ENCODE assay signal across 7 mouse cellular contexts in the genomic region with DNA sequence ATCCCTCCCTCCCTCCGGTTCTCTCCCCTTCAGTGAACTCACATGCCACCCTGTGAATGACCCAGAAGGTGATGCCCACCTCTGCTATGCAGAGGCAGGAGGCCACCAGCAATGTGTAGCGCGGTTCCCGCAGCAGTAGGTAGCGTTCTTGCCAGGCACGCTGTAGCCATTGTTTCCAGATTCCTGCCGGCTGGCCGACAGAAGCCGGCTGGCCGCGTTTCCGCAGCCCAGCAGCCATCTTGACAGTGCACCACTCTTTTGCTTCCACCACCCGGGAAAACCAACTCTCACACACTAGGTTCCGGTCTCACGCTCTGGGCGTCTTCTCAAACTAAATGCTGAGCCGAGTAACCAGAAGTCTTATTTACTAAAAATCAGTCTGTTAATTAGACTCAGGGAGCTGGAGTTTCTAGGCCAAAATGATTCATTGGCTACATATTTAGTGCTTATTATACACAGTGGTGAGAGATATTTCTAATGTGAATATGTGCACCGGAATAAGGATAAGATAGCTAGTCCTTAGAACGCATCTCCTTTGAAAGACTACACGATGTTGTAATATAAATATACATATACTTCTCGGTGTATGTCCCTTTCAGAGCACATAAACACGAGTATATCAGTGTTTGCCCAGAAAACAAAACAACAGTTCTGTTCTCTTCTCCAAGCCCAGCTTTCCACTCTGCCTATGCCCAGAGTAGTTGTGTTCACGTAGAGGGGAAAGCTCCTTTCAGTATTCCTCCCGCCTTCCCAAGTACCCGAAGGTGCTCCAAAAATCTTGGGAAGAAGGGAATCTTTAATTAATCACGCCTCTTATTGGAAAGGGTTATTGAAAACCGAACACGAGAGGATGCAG. TPM values are rescaled to one million over a fixed set of nuclear protein-coding genes. Genes with fewer than 3 reads are reported as not detected.
DNase-seq lines count a peak whose midpoint lies in the region; ATAC-seq lines count a peak whose summit lies in the region.

No protein-coding gene starts in this region.

- no peaks in the 10 kb centered on the region for H3K9me3 ChIP-seq in limb, embryonic 10.5 days (replicated peaks)
- H3K9me3 ChIP-seq in midbrain, embryonic 11.5 days (ENCODE audit: control insufficient read depth, low read length), result no peaks in the 10 kb centered on the region

- peak overlapping the region; percentile 91 for H3K4me2 ChIP-seq in midbrain, embryonic 11.5 days

- peak overlapping the region; percentile 78 for H3K4me3 ChIP-seq in limb, embryonic 10.5 days
- H3K4me3 ChIP-seq in midbrain, embryonic 11.5 days (ENCODE audit: low read depth, low read length), result peak overlapping the region; percentile 81

- H3K36me3 ChIP-seq in limb, embryonic 10.5 days, result peaks cover 49% of the 10 kb centered on the region
- peaks cover 5% of the 10 kb centered on the region; the same call in 1 of the 2 replicates for H3K36me3 ChIP-seq in midbrain, embryonic 11.5 days (ENCODE audit: control insufficient read depth, insufficient read depth, low read length)

- no peaks in the 10 kb centered on the region for H3K27me3 ChIP-seq in limb, embryonic 10.5 days (ENCODE audit: low read depth, poor library complexity, severe bottlenecking)
- H3K27me3 ChIP-seq in midbrain, embryonic 11.5 days (ENCODE audit: control insufficient read depth, insufficient read depth, low read length), result no peaks in the 10 kb centered on the region

- peak overlapping the region; percentile 95 for H3K9ac ChIP-seq in midbrain, embryonic 11.5 days (ENCODE audit: low read length)

- under 1% methylated on average over 28 of the region's 28 CpGs for WGBS in limb, embryonic 10.5 days
- under 1% methylated on average over 28 of the region's 28 CpGs for WGBS in midbrain, embryonic 11.5 days

- peak overlapping the region; percentile 92 for H3K27ac ChIP-seq in limb, embryonic 10.5 days
- H3K27ac ChIP-seq in midbrain, embryonic 11.5 days (ENCODE audit: low read depth, low read length), result peak overlapping the region; percentile 78

- peak; percentile 78 to 94 for DNase-seq in adrenal gland, adult (ENCODE audit: inconsistent age in 2 of 2, low spot score in 1 of 2)
- DNase-seq in gastrocnemius, adult 8-10 months (ENCODE audit: low spot score in 2 of 2), result peak; percentile 57 to 62
- peak; percentile 80 for DNase-seq in hindlimb bud, embryonic 11.5 days (ENCODE audit: extremely low spot score, low read depth, low spot score)
- peak; percentile 84 for DNase-seq in limb, embryonic 10.5 days (ENCODE audit: low spot score)
- peak; percentile 98 for DNase-seq in midbrain, embryonic 11.5 days (ENCODE audit: low spot score, missing footprints)
- peak; percentile 53 for DNase-seq in skeletal muscle tissue, adult 2 months (ENCODE audit: low read depth, low spot score)

- ATAC-seq in common myeloid progenitor, adult 5-6 weeks (replicated peaks; ENCODE audit: low read depth, poor library complexity, severe bottlenecking), result peak; percentile 80
- ATAC-seq in midbrain, embryonic 11.5 days (ENCODE audit: low FRiP score), result peak; percentile 69

- H3K4me1 ChIP-seq in limb, embryonic 10.5 days, result peaks cover 31% of the 10 kb centered on the region
- peaks cover 7% of the 10 kb centered on the region; the same call in 1 of the 2 replicates for H3K4me1 ChIP-seq in midbrain, embryonic 11.5 days (ENCODE audit: control insufficient read depth, insufficient read depth, low read length)

RNA-seq across cellular contexts. Expression of a gene that starts 0.7 kb away (rescaled TPM):
- 6.1 and 12.1 TPM in 2 replicates for total RNA-seq in common myeloid progenitor, adult 5-6 weeks (2017)
- total RNA-seq in gastrocnemius, adult 8-10 months (2022), result 1 to 10 TPM; 2.4 to 6.6 (median 4.4) TPM
- 48.1 and 56.1 TPM in 2 replicates for polyA plus RNA-seq in limb, embryonic 10.5 days (2016; fragmentation: Nextera tagmentation; extraction: Ambion mirVana)
- polyA plus RNA-seq in midbrain, embryonic 11.5 days (2014; fragmentation: Nextera tagmentation; extraction: Ambion mirVana), result 25.6 and 26.6 TPM in 2 replicates

RNA-seq across cellular contexts. Expression of a gene that starts 0.7 kb away (rescaled TPM):
- total RNA-seq in common myeloid progenitor, adult 5-6 weeks (2017), result not detected in 2 replicates
- under 1 TPM in 1 of 4 experiments, not detected in 3; 0.09 TPM for total RNA-seq in gastrocnemius, adult 8-10 months (2022)
- polyA plus RNA-seq in limb, embryonic 10.5 days (2016; fragmentation: Nextera tagmentation; extraction: Ambion mirVana), result not detected in 2 replicates
- 0.50 TPM in 1 of 2 replicates, not detected in the other for polyA plus RNA-seq in midbrain, embryonic 11.5 days (2014; fragmentation: Nextera tagmentation; extraction: Ambion mirVana)

RNA-seq across cellular contexts. Expression of a gene that starts 0.8 kb away (rescaled TPM):
- total RNA-seq in common myeloid progenitor, adult 5-6 weeks (2017), result 17.0 and 22.6 TPM in 2 replicates
- 10 to 100 TPM; 10.1 to 13.6 (median 12.2) TPM for total RNA-seq in gastrocnemius, adult 8-10 months (2022)
- 54.5 and 62.4 TPM in 2 replicates for polyA plus RNA-seq in limb, embryonic 10.5 days (2016; fragmentation: Nextera tagmentation; extraction: Ambion mirVana)
- 54.6 and 55.1 TPM in 2 replicates for polyA plus RNA-seq in midbrain, embryonic 11.5 days (2014; fragmentation: Nextera tagmentation; extraction: Ambion mirVana)

RNA-seq across cellular contexts. Expression of a gene that starts 10.4 kb away (rescaled TPM):
- total RNA-seq in common myeloid progenitor, adult 5-6 weeks (2017), result not detected in 2 replicates
- total RNA-seq in gastrocnemius, adult 8-10 months (2022), result 1 to 10 TPM in 1 of 4 experiments, under 1 TPM in 3; 0.41 to 1.5 (median 0.51) TPM
- polyA plus RNA-seq in limb, embryonic 10.5 days (2016; fragmentation: Nextera tagmentation; extraction: Ambion mirVana), result 0.50 and 0.79 TPM in 2 replicates
- polyA plus RNA-seq in midbrain, embryonic 11.5 days (2014; fragmentation: Nextera tagmentation; extraction: Ambion mirVana), result 4.9 and 5.2 TPM in 2 replicates

RNA-seq across cellular contexts. Expression of a gene that starts 18.9 kb away (rescaled TPM):
- total RNA-seq in common myeloid progenitor, adult 5-6 weeks (2017), result 0.29 TPM in 1 of 2 replicates, not detected in the other
- total RNA-seq in gastrocnemius, adult 8-10 months (2022), result under 1 TPM in 3 of 4 experiments, not detected in 1; 0.12 to 0.40 (median 0.19) TPM
- 1.9 and 2.6 TPM in 2 replicates for polyA plus RNA-seq in limb, embryonic 10.5 days (2016; fragmentation: Nextera tagmentation; extraction: Ambion mirVana)
- polyA plus RNA-seq in midbrain, embryonic 11.5 days (2014; fragmentation: Nextera tagmentation; extraction: Ambion mirVana), result 2.5 and 4.0 TPM in 2 replicates

Comparison
In these comparisons a context has a peak if more than half of its experiments do, and no peak if none do; other contexts are left out.
1. Peak in every context shown above with its lines: DNase-seq, ATAC-seq, H3K4me3 ChIP-seq and H3K27ac ChIP-seq.